Mouse (Mus musculus) limb, embryonic 13.5 days (tissue): ENCODE data around the gene Cnst. TPM values are rescaled to one million over a fixed set of nuclear protein-coding genes. Genes with fewer than 3 reads are reported as not detected.
A peak's percentile ranks its signal among the peaks of the same experiment; 100 is the strongest.

Source experiments
- ATAC-seq: fragments of 200-750 bp; cut with Nextera tagmentation; 2 replicates; pipeline ENCODE4 v1.8.0; 2017; ENCODE audit warnings: low read depth, moderate number of reproducible peaks, moderate TSS enrichment; ENCODE audit not compliant: low FRiP score
- H3K27ac ChIP-seq: fragments of 300-500 bp; sonication (generic); 2 replicates; pipeline ENCODE4 v1.5.1; 2015; ENCODE audit warnings: inconsistent platforms, mild to moderate bottlenecking, moderate library complexity
- H3K27me3 ChIP-seq: fragments of 300-500 bp; sonication (generic); 2 replicates; pipeline ENCODE4 v1.6.1; 2015; ENCODE audit warnings: mild to moderate bottlenecking, inconsistent platforms
- H3K36me3 ChIP-seq: fragments of 300-500 bp; sonication (generic); 2 replicates; pipeline ENCODE4 v1.6.1; 2015; ENCODE audit warnings: inconsistent platforms, mild to moderate bottlenecking, moderate library complexity
- H3K4me1 ChIP-seq: fragments of 300-500 bp; sonication (generic); 2 replicates; pipeline ENCODE4 v1.6.1; 2015; ENCODE audit warnings: inconsistent platforms
- H3K4me2 ChIP-seq: fragments of 300-500 bp; sonication (generic); replicated peaks from 2 replicates; pipeline ENCODE4 v1.6.1; 2015; ENCODE audit warnings: inconsistent platforms, mild to moderate bottlenecking, moderate library complexity
- H3K4me3 ChIP-seq: fragments of 300-500 bp; sonication (generic); 2 replicates; pipeline ENCODE4 v1.5.1; 2015; ENCODE audit warnings: moderate library complexity, mild to moderate bottlenecking, inconsistent platforms
- H3K9ac ChIP-seq: fragments of 300-500 bp; sonication (generic); 2 replicates; pipeline ENCODE4 v1.6.1; 2015; ENCODE audit warnings: mild to moderate bottlenecking, inconsistent platforms
- H3K9me3 ChIP-seq: fragments of 300-500 bp; sonication (generic); 2 replicates; pipeline ENCODE4 v1.6.1; 2016; ENCODE audit warnings: inconsistent platforms
- WGBS: fragments of 180-500 bp; shearing (Covaris S2); methylation state at CpG from one replicate; pipeline ENCODE4 v1.1.7; 2015; 5-methylcytosine and 5-hydroxymethylcytosine counted together
- polyA plus RNA-seq: library from polyadenylated mRNA; unstranded; fragments of >200 nt; fragmentation: Nextera tagmentation; extraction: Ambion mirVana; gene quantifications from 2 replicates; pipeline ENCODE4 v1.2.1, GENCODE M21; 2015

Cnst gene
- polyA plus RNA-seq, 1 experiment from 2014 or later = 18.6 TPM

DNA sequence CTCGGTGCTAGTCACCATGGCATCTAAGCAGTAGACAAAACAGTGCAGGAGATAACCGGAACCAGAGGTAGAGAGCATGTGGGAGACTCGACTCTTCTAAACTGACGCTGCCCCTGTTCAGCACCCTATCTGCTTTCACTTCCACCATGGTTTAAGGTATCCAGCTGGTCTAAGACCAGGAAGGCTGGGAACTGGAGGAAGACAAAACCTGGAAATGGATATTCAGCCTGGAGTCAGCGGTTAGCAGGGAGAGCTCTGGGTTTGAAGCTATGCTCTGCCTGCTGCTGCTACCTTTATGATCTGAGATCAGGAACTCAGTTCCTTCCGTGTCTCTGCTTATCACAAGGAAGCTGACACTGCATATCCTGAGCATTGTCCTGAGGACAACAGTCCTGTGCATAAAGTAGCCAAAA lies 35.9 kb downstream of the Cnst start:
- 31% methylated on average over 6 of the region's 6 CpGs for WGBS
- H3K9me3 ChIP-seq = no peaks in the 10 kb centered on the region

DNA sequence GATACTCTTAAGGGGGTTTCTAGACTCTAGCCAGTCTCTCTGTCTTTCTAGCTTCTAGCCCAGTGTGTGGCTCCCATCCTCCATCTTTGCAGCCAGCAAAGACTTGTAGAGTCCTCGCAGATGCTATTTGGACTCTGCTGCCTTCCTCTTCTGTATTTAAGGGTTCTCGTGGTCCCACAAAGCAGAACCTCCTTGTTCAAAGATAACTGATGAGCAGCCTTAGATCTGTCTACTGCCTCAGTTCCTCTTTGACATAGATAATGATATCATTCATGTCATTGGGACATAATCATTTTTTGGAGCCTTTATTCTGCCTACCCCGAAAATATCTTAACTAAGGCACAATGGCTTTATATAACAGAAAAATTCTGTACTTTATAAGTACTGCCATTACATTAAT lies 36.9 kb downstream of the Cnst start:
- Histone ChIP-seq H3K4me3 (no peak overlapping the region), H3K4me1 (peaks cover 26% of the 10 kb centered on the region), H3K27ac (no peak overlapping the region), H3K27me3 (no peaks in the 10 kb centered on the region), H3K36me3 (peaks cover 8% of the 10 kb centered on the region), H3K9me3 (no peaks in the 10 kb centered on the region), H3K9ac (no peak overlapping the region), H3K4me2 (no peak overlapping the region)
- 87% methylated on average over 3 of the region's 3 CpGs for WGBS
- ATAC-seq = no peak

More for the DNA sequence above, 35.9 kb downstream of the Cnst start:
- peaks cover 24% of the 10 kb centered on the region for H3K4me1 ChIP-seq
- H3K36me3 ChIP-seq = peaks cover 8% of the 10 kb centered on the region
- no peak overlapping the region; the same call in 1 of the 2 replicates for H3K4me2 ChIP-seq
- H3K4me3 ChIP-seq = no peak overlapping the region
- H3K27me3 ChIP-seq = no peaks in the 10 kb centered on the region
- H3K27ac ChIP-seq = no peak overlapping the region; the same call in 1 of the 2 replicates
- 0 out of 2 replicates have a peak, but pooled peaks have one; percentile 33 for ATAC-seq
- H3K9ac ChIP-seq = no peak overlapping the region

DNA sequence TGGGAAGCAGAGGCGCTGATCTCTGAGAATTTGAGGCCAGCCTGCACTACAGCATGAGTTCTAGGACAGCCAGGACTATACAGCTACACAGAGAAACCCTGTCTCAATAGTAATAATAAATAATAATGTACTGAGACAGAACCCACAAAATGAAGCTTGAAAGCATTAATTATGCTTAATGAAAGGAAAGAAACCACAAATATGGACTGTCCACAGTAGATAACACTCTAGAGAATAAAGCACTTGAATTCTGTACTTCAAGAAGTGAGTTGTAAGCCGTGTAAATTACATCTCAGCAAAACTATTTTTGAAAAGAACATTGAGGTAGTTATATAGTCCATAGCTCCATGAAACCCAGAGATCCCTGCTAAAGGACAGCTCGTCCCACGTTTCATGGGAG lies 38.0 kb downstream of the Cnst start:
- H3K9me3 ChIP-seq = no peaks in the 10 kb centered on the region
- ATAC-seq = no peak
- no peak overlapping the region for H3K4me2 ChIP-seq
- no peak overlapping the region for H3K4me3 ChIP-seq
- H3K4me1 ChIP-seq = peaks cover 29% of the 10 kb centered on the region
- 80% methylated on average over 4 of the region's 4 CpGs for WGBS
- peaks cover 7% of the 10 kb centered on the region for H3K36me3 ChIP-seq
- H3K9ac ChIP-seq = no peak overlapping the region
- no peaks in the 10 kb centered on the region for H3K27me3 ChIP-seq
- H3K27ac ChIP-seq = no peak overlapping the region

DNA sequence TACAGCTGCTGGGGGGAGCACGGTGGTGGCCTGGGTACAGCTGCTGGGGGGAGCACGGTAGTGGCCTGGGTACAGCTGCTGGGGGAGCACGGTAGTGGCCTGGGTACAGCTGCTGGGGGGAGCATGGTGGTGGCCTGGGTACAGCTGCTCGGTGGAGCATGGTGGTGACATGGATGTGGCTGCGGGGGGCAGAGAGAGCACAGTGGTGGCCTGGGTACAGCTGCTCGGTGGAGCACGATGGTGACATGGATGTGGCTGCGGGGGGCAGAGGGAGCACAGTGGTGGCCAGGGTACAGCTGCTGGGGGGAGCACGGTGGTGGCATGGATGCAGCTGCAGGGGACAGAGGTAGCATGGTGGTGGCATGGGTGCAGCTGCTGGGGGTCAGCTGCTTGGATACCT lies 39.5 kb downstream of the Cnst start:
- Histone ChIP-seq H3K36me3 (no peaks in the 10 kb centered on the region; the same call in 1 of the 2 replicates), H3K27me3 (no peaks in the 10 kb centered on the region), H3K4me2 (no peak overlapping the region), H3K9ac (no peak overlapping the region), H3K9me3 (no peaks in the 10 kb centered on the region), H3K4me1 (peaks cover 26% of the 10 kb centered on the region), H3K27ac (no peak overlapping the region), H3K4me3 (no peak overlapping the region)
- no peak for ATAC-seq
- WGBS = 85% methylated on average over 9 of the region's 9 CpGs

DNA sequence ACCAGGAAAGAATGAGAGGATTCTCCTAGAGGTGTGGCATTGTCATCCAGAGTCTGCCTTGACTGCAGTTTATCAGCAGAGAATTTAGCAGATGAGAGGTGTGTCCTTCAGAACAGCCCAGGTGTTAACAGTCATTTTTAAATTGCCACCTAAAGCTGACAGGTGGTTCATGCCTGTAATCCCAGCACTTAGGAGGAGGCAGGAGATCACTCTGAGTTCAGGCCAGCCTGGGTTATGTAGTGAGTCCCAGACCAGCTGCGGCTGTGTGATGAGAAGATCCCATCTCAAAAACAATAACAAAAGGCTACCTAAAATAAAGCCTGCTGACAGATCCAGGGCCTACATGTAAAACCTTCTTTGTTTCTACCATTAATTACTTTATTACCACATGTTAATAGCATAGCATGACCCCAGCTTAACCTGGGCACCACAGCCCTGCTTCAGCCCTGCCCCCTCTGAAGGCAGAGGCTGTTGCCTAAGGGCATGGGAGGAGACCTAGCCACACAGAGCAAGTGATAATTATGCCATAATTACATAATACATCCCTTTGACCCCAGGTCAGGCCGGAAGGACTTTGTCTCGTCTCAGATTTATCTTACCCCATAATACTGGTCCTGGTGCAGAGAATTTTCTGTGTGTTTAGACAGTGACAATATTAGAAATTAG lies 40.4 kb downstream of the Cnst start:
- 34% methylated on average over 3 of the region's 3 CpGs for WGBS
- no peaks in the 10 kb centered on the region for H3K27me3 ChIP-seq
- H3K9ac ChIP-seq = no peak overlapping the region
- no peak overlapping the region for H3K4me2 ChIP-seq
- ATAC-seq = no peak
- peaks cover 18% of the 10 kb centered on the region for H3K4me1 ChIP-seq
- no peak overlapping the region for H3K4me3 ChIP-seq
- H3K27ac ChIP-seq = no peak overlapping the region
- no peaks in the 10 kb centered on the region for H3K9me3 ChIP-seq
- H3K36me3 ChIP-seq = no peaks in the 10 kb centered on the region

DNA sequence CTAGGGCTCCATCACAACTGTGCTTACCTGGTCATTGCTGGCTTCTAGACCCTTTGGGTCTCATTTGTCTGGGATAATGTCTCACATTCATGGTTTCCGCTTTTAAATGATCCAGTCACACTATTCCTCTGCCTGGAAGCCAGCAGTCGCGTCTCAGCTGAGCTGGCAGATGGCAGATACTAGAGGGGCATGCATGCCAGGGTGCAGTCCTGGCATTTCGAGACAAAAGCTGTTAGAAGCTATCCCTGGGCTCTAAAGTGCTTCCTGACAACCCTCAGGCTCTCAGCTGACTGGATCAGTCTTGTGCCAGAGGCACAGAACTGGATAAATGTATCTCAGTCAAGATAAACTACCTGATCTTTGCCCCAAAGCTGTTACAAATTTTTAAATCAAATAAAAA lies 42.1 kb downstream of the Cnst start:
- Histone ChIP-seq H3K36me3 (peaks cover 7% of the 10 kb centered on the region), H3K27me3 (no peaks in the 10 kb centered on the region), H3K27ac (no peak overlapping the region), H3K4me3 (no peak overlapping the region), H3K4me2 (no peak overlapping the region), H3K4me1 (peaks cover 11% of the 10 kb centered on the region), H3K9ac (no peak overlapping the region), H3K9me3 (no peaks in the 10 kb centered on the region)
- WGBS = 76% methylated on average over 4 of the region's 4 CpGs
- no peak for ATAC-seq

DNA sequence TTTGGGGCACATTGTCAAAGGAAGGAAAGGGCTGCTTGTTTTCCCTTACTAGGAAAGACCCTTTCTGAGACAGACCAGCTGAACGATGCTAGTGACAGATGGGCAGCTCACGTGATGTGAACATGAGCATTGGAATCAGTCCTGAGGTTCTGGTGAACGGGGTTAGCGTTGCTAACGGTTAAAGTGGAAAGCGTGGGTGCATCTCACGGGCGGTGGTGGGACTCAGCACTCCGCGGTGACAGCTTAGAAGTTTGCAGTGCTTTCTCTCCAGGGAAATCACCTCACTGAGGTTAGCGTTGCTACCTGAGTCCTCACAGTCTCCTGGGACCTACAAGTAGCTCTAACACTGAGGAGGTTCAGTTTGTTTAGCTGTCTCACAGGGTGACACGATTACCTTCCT lies 45.5 kb downstream of the Cnst start:
- no peak for ATAC-seq
- H3K9me3 ChIP-seq = no peaks in the 10 kb centered on the region
- H3K27ac ChIP-seq = no peak overlapping the region
- H3K36me3 ChIP-seq = peaks cover 9% of the 10 kb centered on the region
- 84% methylated on average over 12 of the region's 12 CpGs for WGBS
- H3K4me1 ChIP-seq = peaks cover 7% of the 10 kb centered on the region
- no peak overlapping the region for H3K9ac ChIP-seq
- no peak overlapping the region for H3K4me3 ChIP-seq
- H3K4me2 ChIP-seq = no peak overlapping the region
- H3K27me3 ChIP-seq = no peaks in the 10 kb centered on the region

DNA sequence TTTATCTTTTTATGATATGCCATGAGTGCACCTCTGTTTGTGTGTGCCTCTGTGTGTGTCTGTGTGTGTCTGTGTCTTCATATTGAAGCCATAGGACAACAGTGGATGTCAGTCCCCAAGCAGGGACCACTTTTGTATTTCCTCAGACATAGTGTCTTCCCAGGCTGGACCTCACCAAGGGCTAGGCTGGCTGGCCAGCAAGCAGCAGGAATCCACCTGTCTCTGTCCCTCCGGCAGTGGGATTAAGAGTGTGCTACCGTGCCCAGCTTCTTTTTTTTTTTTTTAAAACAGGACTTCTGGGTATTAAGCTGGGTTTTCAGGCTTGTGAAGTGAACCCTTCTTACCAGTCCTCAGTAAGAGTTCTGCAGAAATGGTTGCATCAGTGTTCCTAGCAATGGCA lies 46.0 kb downstream of the Cnst start:
- H3K9me3 ChIP-seq = no peaks in the 10 kb centered on the region
- WGBS = 91% methylated on average over 2 of the region's 2 CpGs
- H3K27me3 ChIP-seq = no peaks in the 10 kb centered on the region
- no peak overlapping the region for H3K4me2 ChIP-seq
- no peak for ATAC-seq
- H3K36me3 ChIP-seq = peaks cover 9% of the 10 kb centered on the region
- no peak overlapping the region for H3K9ac ChIP-seq
- no peak overlapping the region for H3K27ac ChIP-seq
- H3K4me3 ChIP-seq = no peak overlapping the region
- H3K4me1 ChIP-seq = peaks cover 5% of the 10 kb centered on the region

DNA sequence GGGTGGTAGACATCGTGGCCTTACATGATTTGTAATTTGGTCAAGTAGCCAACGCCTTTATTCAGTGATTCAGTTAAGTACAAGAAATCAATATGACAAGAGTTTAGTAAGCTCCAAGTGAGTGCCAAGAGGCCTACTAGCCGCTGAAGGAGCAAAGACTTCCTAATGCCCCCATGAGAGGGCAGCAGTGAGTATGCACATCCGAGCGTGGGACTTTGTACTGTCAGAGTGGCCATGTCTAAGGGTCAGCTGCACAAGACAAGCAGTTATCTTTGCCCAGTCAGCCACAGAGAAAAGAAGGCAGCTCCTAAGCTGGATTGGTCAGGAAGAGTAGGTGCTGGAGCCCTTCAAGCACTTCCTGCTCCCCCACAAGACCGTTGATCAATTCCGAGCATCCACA lies 46.8 kb downstream of the Cnst start:
- H3K4me2 ChIP-seq = no peak overlapping the region
- WGBS = 75% methylated on average over 7 of the region's 7 CpGs
- H3K27ac ChIP-seq = no peak overlapping the region
- no peak for ATAC-seq
- no peaks in the 10 kb centered on the region for H3K27me3 ChIP-seq
- peaks cover 4% of the 10 kb centered on the region for H3K4me1 ChIP-seq
- H3K4me3 ChIP-seq = no peak overlapping the region
- H3K9me3 ChIP-seq = no peaks in the 10 kb centered on the region
- no peak overlapping the region for H3K9ac ChIP-seq
- peaks cover 9% of the 10 kb centered on the region for H3K36me3 ChIP-seq

DNA sequence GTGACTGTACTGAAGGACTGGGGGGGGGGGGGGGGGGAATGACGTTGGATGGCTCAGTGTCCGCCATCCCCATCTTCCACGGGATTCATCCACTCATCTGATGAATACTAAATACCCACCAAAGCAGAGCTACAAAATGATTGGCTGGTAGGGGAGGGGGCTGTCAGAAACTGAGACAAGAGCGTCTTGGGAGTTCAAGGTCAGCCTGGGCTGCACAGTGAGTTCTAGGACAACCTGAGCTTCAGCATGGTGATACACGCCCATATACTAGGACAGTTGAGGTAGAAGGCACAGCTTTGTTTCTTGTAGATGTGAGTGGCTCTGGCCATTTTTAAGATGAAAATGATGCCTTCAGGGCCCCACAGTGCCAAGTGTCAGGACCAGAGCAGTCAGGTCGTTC lies 52.2 kb downstream of the Cnst start:
- H3K27me3 ChIP-seq = no peaks in the 10 kb centered on the region
- no peak for ATAC-seq
- no peaks in the 10 kb centered on the region for H3K9me3 ChIP-seq
- H3K4me3 ChIP-seq = no peak overlapping the region
- H3K9ac ChIP-seq = no peak overlapping the region
- WGBS = 89% methylated on average over 6 of the region's 6 CpGs
- no peak overlapping the region for H3K27ac ChIP-seq
- H3K36me3 ChIP-seq = 0 out of 2 replicates have a peak, but pooled peaks cover under 1% of the 10 kb centered on the region
- H3K4me1 ChIP-seq = no peaks in the 10 kb centered on the region
- H3K4me2 ChIP-seq = no peak overlapping the region

DNA sequence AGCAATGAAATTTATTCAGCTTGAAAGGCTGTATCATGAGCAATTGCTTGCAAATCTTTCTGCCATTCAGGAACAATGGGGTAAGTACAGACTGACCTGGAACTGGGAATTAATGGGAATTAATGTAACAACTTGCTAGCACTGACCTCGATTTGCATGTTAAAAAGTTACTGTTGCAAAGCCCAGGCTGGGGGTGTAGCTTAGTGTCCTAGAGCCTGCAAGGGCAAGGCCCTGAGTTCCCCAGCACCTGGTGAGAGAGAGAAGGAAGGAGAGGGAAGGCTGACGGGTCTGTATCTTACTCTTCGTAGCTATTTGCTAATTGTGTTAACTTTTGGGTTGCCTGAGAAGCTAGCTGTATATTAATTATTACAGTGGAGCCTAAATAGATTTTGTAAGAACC lies 58.4 kb downstream of the Cnst start:
- Histone ChIP-seq H3K9me3 (no peaks in the 10 kb centered on the region), H3K27me3 (no peaks in the 10 kb centered on the region), H3K36me3 (peaks cover 8% of the 10 kb centered on the region; the same call in 1 of the 2 replicates), H3K27ac (no peak overlapping the region), H3K4me2 (no peak overlapping the region), H3K4me1 (no peaks in the 10 kb centered on the region), H3K9ac (no peak overlapping the region), H3K4me3 (no peak overlapping the region)
- ATAC-seq = no peak
- WGBS = 62% methylated on average over 3 of the region's 3 CpGs

DNA sequence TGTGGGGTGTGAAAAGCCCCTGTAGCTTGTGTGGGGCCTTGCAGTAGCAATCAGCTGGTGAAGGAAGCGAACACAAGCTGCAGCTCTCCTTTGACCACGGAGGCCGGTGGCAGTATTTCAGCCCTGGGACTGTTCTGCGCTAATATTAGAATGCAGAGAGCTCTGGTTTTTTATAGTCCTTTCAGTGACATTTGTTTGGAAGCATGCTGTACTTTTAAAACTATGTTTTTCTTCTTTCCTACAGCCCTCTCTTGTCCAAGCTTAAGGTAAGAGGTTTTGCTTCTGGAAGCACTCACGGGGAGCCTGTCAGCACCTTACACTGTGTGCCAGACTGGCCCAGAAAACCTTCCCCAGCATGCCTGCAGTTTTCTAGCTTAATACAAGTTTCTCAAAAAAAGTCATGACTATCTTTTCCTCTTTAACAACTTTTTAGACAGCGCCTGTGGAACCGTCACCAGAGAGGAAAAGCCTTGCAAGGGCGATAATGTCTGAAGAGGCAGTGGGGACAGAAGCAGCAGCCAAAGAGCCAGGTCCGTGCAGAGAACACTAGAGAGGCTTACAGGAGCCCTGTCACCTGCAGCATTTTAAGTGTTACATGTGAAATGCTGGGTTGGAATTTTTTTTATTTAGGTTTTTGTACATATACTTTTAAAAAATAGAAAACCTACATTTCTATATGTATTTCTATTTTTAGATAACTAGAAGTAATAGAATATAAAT lies 60.0 kb downstream of the Cnst start:
- WGBS = 76% methylated on average over 9 of the region's 9 CpGs
- no peak overlapping the region for H3K4me2 ChIP-seq
- no peaks in the 10 kb centered on the region for H3K27me3 ChIP-seq
- H3K27ac ChIP-seq = no peak overlapping the region
- H3K36me3 ChIP-seq = peaks cover 21% of the 10 kb centered on the region
- H3K4me3 ChIP-seq = no peak overlapping the region
- H3K9ac ChIP-seq = no peak overlapping the region
- no peaks in the 10 kb centered on the region for H3K9me3 ChIP-seq
- no peaks in the 10 kb centered on the region for H3K4me1 ChIP-seq
- ATAC-seq = no peak
